In the genomic region with DNA sequence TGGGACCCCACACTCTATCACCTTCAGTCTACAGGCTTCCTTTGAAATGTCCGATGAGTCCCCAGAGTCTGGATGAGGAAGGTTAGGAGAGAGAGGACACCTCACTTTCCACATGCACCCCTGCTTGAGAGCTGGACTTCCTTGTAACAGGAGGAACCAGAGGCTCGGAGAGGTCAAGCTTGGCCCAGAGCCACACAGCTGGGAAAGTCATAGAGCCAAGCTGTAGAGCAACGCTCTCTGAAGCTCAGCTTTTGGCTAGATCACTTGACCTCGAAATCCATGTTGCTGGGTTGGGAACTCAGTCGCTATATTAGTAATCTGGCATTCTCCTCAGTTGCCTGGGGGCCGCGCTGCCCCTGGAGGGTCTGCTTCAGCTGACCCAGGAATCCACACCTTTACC, we compare ENCODE assay signal across 9 mouse cellular contexts. TPM values are rescaled to one million over a fixed set of nuclear protein-coding genes. Genes with fewer than 3 reads are reported as not detected.
A peak's percentile ranks its signal among the peaks of the same experiment; 100 is the strongest.
DNase-seq lines count a peak whose midpoint lies in the region; ATAC-seq and TF ChIP-seq lines count a peak whose summit lies in the region.
"Had no signal": no experiment of that assay in that cellular context is flagged by ENCODE, and none has a peak within 500 bp of the region (broad histone marks: within the 10 kb centered on the region; RNA-seq: fewer than 3 reads in every experiment).

No protein-coding gene starts in this region.

- no peaks in the 10 kb centered on the region for H3K9me3 ChIP-seq in lung, embryonic 14.5 days (ENCODE audit: low read depth, low read length)
- H3K9me3 ChIP-seq in stomach, postnatal 0 days (ENCODE audit: control insufficient read depth, low read length), result no peaks in the 10 kb centered on the region
- H3K9me3 ChIP-seq: forebrain, embryonic 15.5 days had no signal

- peak; percentile 67 for DNase-seq in lung, embryonic 14.5 days
- DNase-seq in lung, adult 2 months, result no peak
- DNase-seq in gastrocnemius, postnatal 25 days, result peak; percentile 83
- peak; percentile 85 to 86 for DNase-seq in heart, postnatal 10 days
- no peak for DNase-seq in stomach, postnatal 0 days (ENCODE audit: low spot score)
- DNase-seq in spleen, adult 12 weeks (ENCODE audit: low spot score), result no peak
- DNase-seq in layer of hippocampus, adult 9-11 months, result no peak

- 67% methylated on average over 7 of the region's 7 CpGs for WGBS in lung, embryonic 14.5 days
- 62% methylated on average over 7 of the region's 7 CpGs for WGBS in lung, adult 2 months
- 55% methylated on average over 7 of the region's 7 CpGs for WGBS in stomach, postnatal 0 days

- H3K27me3 ChIP-seq in lung, embryonic 14.5 days (ENCODE audit: insufficient read depth, low read length), result no peaks in the 10 kb centered on the region
- H3K27me3 ChIP-seq in stomach, postnatal 0 days (ENCODE audit: control insufficient read depth, insufficient read depth, low read length), result no peaks in the 10 kb centered on the region
- H3K27me3 ChIP-seq: forebrain, embryonic 15.5 days; Patski had no signal

- no peaks in the 10 kb centered on the region; the same call in 1 of the 2 replicates for H3K4me1 ChIP-seq in lung, embryonic 14.5 days (ENCODE audit: insufficient read depth)
- H3K4me1 ChIP-seq in lung, adult 2 months (ENCODE audit: control insufficient read depth, insufficient read depth, low read length), result peaks cover 13% of the 10 kb centered on the region
- 0 out of 2 replicates have a peak, but pooled peaks cover 4% of the 10 kb centered on the region for H3K4me1 ChIP-seq in stomach, postnatal 0 days (replicated peaks; ENCODE audit: control insufficient read depth, insufficient read depth)

- no peak for TF ChIP-seq POLR2A in lung, adult 2 months (IDR thresholded peaks at IDR 0.05; ENCODE audit: borderline replicate concordance, extremely low read depth, low read depth, low read length)

- H3K4me3 ChIP-seq in lung, embryonic 14.5 days (ENCODE audit: low read depth, low read length), result no peak overlapping the region
- H3K4me3 ChIP-seq in lung, adult 2 months (replicated peaks; ENCODE audit: extremely low read depth, low read depth, low read length), result no peak overlapping the region
- no peak overlapping the region for H3K4me3 ChIP-seq in stomach, postnatal 0 days (ENCODE audit: low read depth, low read length)
- H3K4me3 ChIP-seq: forebrain, embryonic 15.5 days had no signal

- H3K9ac ChIP-seq in lung, embryonic 14.5 days, result no peak overlapping the region
- no peak overlapping the region; the same call in 1 of the 2 replicates for H3K9ac ChIP-seq in stomach, postnatal 0 days (ENCODE audit: low read length)
- H3K9ac ChIP-seq: forebrain, embryonic 15.5 days had no signal

- intact Hi-C loops in heart, postnatal 10 days (cut with DNase I), result no loop called here

- peaks cover 34% of the 10 kb centered on the region; the same call in 1 of the 2 replicates for H3K36me3 ChIP-seq in lung, embryonic 14.5 days (ENCODE audit: insufficient read depth)
- no peaks in the 10 kb centered on the region; the same call in 1 of the 2 replicates for H3K36me3 ChIP-seq in stomach, postnatal 0 days (ENCODE audit: control insufficient read depth, insufficient read depth, low read length)

- no peak overlapping the region for H3K27ac ChIP-seq in lung, embryonic 14.5 days (ENCODE audit: low read depth)
- peak overlapping the region; percentile 35; the same call in 1 of the 2 replicates for H3K27ac ChIP-seq in stomach, postnatal 0 days (replicated peaks)
- H3K27ac ChIP-seq: forebrain, embryonic 15.5 days had no signal

- no peak overlapping the region for H3K4me2 ChIP-seq in lung, embryonic 14.5 days
- no peak overlapping the region for H3K4me2 ChIP-seq in stomach, postnatal 0 days (replicated peaks; ENCODE audit: low read depth)
- H3K4me2 ChIP-seq: forebrain, embryonic 15.5 days had no signal

- no peak for ATAC-seq in lung, embryonic 14.5 days (ENCODE audit: insufficient read depth)
- 0 out of 2 replicates have a peak, but pooled peaks have one; percentile 11 for ATAC-seq in stomach, postnatal 0 days (ENCODE audit: low FRiP score, low TSS enrichment)
- ATAC-seq: forebrain, embryonic 15.5 days; Patski had no signal

- no peak for TF ChIP-seq CTCF in lung, embryonic 14.5 days (IDR thresholded peaks at IDR 0.05; ENCODE audit: low read depth)
- no peak for TF ChIP-seq CTCF in lung, adult 2 months (IDR thresholded peaks at IDR 0.05; ENCODE audit: insufficient read depth, low read length)
- no peak for TF ChIP-seq CTCF in stomach, postnatal 0 days (IDR thresholded peaks at IDR 0.05; ENCODE audit: low read depth)

- TF ChIP-seq EP300 in stomach, postnatal 0 days (optimal IDR thresholded peaks at IDR 0.05), result no peak

RNA-seq across cellular contexts. Expression of a gene that starts 14.9 kb away (rescaled TPM):
- 19.7 and 24.5 TPM in 2 replicates for polyA plus RNA-seq in lung, embryonic 14.5 days (2014; fragmentation: Nextera tagmentation; extraction: Ambion mirVana)
- polyA plus RNA-seq in lung, adult 2 months (2012; rRNA removed), result 233 and 359 TPM in 2 replicates
- total RNA-seq in gastrocnemius, postnatal 25 days (2021), result 10 to 100 TPM; 49.2 to 82.2 TPM
- 100 to 1,000 TPM in 1 of 2 experiments, 10 to 100 TPM in 1; 60.1 to 100 TPM for total RNA-seq in heart, postnatal 10 days (2021)
- 27.7 and 33.1 TPM in 2 replicates for polyA plus RNA-seq in stomach, postnatal 0 days (2015; fragmentation: Nextera tagmentation; extraction: Ambion mirVana)

RNA-seq across cellular contexts. Expression of a gene that starts 15.5 kb away (rescaled TPM):
- polyA plus RNA-seq in lung, embryonic 14.5 days (2014; fragmentation: Nextera tagmentation; extraction: Ambion mirVana), result 125 and 127 TPM in 2 replicates
- 86.3 and 93.3 TPM in 2 replicates for polyA plus RNA-seq in lung, adult 2 months (2012; rRNA removed)
- 10 to 100 TPM; 52.0 to 61.0 TPM for total RNA-seq in gastrocnemius, postnatal 25 days (2021)
- total RNA-seq in heart, postnatal 10 days (2021), result 10 to 100 TPM; 84.4 to 87.8 TPM
- 64.2 and 65.5 TPM in 2 replicates for polyA plus RNA-seq in stomach, postnatal 0 days (2015; fragmentation: Nextera tagmentation; extraction: Ambion mirVana)

Comparison
In these comparisons a context has a peak if more than half of its experiments do, and no peak if none do; other contexts are left out.
1. DNase-seq: peak in lung, embryonic 14.5 days (single experiment), gastrocnemius, postnatal 25 days (single experiment) and heart, postnatal 10 days (2 of 2); none in lung, adult 2 months (single experiment), stomach, postnatal 0 days (single experiment), spleen, adult 12 weeks (single experiment) and layer of hippocampus, adult 9-11 months (single experiment).